Mouse (Mus musculus) cortical plate, adult 2 months (tissue): ENCODE results near the gene Stk36. TPM values are rescaled to one million over a fixed set of nuclear protein-coding genes. Genes with fewer than 3 reads are reported as not detected.

Source experiments
- H3K27ac ChIP-seq: fragments of 200-500 bp; 2 replicates; pipeline ENCODE4 v1.5.1; 2012; ENCODE audit warnings: low read length, control low read depth, inconsistent platforms; ENCODE audit not compliant: insufficient read depth
- H3K4me1 ChIP-seq: fragments of 200-500 bp; 2 replicates; pipeline ENCODE4 v1.6.1; 2011; ENCODE audit warnings: low read length; ENCODE audit not compliant: control insufficient read depth, insufficient read depth
- H3K4me3 ChIP-seq: fragments of 200-500 bp; 2 replicates; pipeline ENCODE4 v1.5.1; 2011; ENCODE audit warnings: mild to moderate bottlenecking, low read length, control low read depth; ENCODE audit not compliant: insufficient read depth
- CTCF ChIP-seq: fragments of 200-500 bp; IDR thresholded peaks from 2 replicates; pipeline ENCODE4 v1.5.1; 2011; ENCODE audit warnings: mild to moderate bottlenecking, control low read depth, low read length; ENCODE audit not compliant: insufficient read depth; ENCODE audit errors: extremely low read depth
- POLR2A ChIP-seq: fragments of 200-500 bp; IDR thresholded peaks from 2 replicates; pipeline ENCODE4 v1.6.1; 2011; ENCODE audit warnings: mild to moderate bottlenecking, low read length, control low read depth; ENCODE audit not compliant: insufficient read depth; ENCODE audit errors: extremely low read depth
- polyA plus RNA-seq: library from polyadenylated mRNA; depleted of rRNA; stranded (reverse); fragments of >200 nt; gene quantifications from 2 replicates; pipeline ENCODE4 v1.2.3, GENCODE M21; 2012; rRNA removed

Gene Stk36
- polyA plus RNA-seq, 1 experiment = 4.4 TPM

DNA sequence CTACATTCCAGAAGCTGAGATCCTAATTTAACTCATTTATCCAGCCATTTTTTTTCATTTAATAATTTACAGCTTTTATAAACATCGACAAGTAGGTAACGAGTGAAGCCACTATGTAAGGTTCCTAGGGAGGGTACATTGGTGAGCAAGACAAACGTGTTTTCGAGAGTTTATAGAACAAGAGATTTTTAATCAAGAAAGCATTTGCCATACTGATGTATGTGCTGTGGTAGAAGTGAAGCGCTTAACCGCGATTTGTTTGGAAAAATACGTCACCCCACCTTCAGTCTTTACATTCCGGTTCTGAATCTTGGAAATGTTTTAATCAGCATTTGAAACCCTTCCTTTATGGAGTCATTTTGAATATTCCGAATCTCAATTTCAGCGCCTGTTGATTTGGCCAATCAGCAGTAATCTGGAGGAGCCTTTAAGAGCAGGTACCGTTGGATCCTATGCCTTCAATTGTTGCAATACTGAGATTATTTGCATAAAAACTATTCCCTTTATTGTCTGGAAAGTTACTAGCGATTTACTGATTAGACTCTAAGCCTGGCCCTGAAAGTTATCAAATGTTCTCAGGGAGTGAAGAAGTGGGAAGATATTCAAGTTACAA is 61.1 kb downstream of the Stk36 start:
- Histone ChIP-seq H3K4me1 (peaks cover 2% of the 10 kb centered on the region; the same call in 1 of the 2 replicates), H3K27ac (no peak overlapping the region), H3K4me3 (peak overlapping the region; percentile 79)
- TF ChIP-seq CTCF = no peak
- TF ChIP-seq POLR2A = no peak

DNA sequence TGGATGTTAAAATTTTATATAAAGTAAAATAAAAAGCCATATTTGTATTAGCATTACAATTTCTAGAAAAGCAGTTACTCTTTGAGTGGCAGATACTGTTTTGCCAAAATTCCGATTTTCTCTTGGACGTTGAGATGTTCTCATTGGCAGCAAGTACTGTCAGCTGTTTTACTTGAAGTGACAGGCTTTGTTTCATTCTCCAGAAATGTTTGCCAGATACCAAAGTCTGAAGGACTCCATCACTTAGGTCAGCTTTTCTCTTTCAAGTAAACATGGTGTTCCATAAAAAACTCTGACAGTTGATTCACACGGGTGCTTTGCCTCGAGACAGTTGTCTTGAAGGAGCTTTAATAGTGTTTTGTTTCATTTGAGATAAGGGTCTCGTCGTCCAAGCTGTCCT is 63.9 kb downstream of the Stk36 start:
- H3K27ac ChIP-seq = no peak overlapping the region
- no peak overlapping the region for H3K4me3 ChIP-seq
- H3K4me1 ChIP-seq = peaks cover 2% of the 10 kb centered on the region; the same call in 1 of the 2 replicates
- TF ChIP-seq CTCF (no peak), POLR2A (no peak)

DNA sequence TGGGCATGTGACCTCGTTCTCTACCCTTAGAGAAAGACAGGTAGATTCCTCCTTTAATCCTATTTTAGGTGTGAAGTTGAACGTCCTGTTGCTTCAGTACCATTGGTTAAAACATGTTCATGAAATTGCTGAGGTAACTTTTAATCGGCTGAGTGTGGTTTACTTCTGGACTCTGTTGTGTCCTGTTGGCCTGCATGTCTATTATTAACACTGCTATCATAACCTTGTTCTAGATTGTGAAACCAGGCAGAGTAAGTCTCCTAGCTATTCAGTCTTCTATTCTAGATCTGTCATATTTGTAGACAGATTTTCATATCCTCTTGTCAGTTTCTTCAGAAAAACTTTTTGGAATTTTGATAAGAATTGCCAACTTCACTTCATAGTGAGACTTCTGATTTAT is 67.1 kb downstream of the Stk36 start:
- Histone ChIP-seq H3K4me3 (no peak overlapping the region), H3K4me1 (peaks cover 2% of the 10 kb centered on the region; the same call in 1 of the 2 replicates), H3K27ac (no peak overlapping the region)
- TF ChIP-seq CTCF (no peak), POLR2A (no peak)

DNA sequence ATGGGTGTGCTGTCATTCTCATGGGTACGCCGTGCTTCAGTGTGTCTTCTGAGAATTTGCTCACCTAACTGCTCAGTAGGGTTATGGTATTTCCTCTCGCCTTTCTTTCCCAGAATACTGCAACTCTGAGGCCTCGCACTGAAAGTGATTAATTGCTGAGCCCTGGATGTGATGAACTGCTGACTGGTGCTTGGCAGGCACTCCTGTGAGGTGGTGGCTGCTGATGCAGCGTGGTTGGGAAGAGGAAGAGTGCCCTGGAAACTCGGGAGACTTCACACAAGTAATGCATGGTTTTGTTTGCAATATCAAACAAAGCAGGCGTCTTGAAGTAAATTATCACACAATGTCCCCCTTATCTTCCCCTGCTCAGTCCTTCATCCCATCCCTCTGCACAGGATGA is 71.5 kb downstream of the Stk36 start:
- Histone ChIP-seq H3K27ac (no peak overlapping the region), H3K4me1 (no peaks in the 10 kb centered on the region), H3K4me3 (no peak overlapping the region)
- no peak for TF ChIP-seq CTCF
- no peak for TF ChIP-seq POLR2A

DNA sequence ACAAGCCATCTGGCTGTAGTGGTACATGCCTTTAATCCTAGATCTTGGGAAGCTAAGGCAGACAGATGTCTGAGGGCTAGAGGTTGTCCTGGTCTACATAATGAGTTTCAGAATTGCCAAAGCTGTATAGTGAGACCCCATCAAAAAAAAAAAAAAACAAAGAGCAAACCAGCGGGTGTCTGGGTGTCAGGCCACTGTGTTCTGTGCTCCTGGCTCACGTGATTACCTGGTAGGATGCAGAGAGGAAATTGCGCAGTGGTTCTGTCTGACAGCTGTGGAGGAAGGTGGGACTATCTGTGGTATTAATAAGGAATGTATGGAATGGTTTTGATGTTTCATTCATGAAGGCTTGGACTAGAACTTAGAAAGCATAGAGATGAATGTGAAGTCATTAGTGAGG is 75.6 kb downstream of the Stk36 start:
- Histone ChIP-seq H3K27ac (no peak overlapping the region), H3K4me1 (no peaks in the 10 kb centered on the region), H3K4me3 (no peak overlapping the region)
- no peak for TF ChIP-seq POLR2A
- no peak for TF ChIP-seq CTCF

DNA sequence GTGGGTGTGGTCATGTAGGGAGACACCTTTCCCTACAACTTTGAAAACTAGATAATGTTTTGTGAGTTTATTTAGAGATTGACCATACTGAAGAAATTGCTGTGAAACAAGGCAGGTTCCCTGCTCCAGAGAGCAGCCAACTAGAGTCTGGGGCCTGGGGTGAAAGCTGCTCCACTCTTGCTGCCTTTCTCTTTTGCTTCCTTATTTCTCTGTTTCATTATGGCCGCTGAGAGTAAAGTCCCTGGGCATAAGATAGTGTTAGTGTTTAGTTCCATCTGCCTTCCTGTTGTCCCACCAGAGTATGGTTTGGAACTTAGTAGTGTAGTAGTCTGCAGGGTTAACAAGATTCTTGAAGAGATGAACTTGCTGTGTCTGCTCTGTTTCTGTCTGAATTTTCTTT is 76.6 kb downstream of the Stk36 start:
- no peak overlapping the region for H3K4me3 ChIP-seq
- H3K4me1 ChIP-seq = no peaks in the 10 kb centered on the region
- TF ChIP-seq POLR2A (no peak), CTCF (no peak)
- H3K27ac ChIP-seq = no peak overlapping the region

Other genes starting within 250 kb of the Stk36 start
- 4.6 and 5.1 TPM in 2 replicates for gene Catip, start 239.3 kb upstream of the Stk36 start, polyA plus RNA-seq
- 7.6 and 8.9 TPM in 2 replicates for gene Slc11a1, start 226.2 kb upstream of the Stk36 start, polyA plus RNA-seq
- 25.4 and 26.8 TPM in 2 replicates for gene Ctdsp1, start 209.9 kb upstream of the Stk36 start, polyA plus RNA-seq
- 0.56 and 0.66 TPM in 2 replicates for gene Vil1, start 192.1 kb upstream of the Stk36 start, polyA plus RNA-seq
- gene Cnot9, start 95.4 kb upstream of the Stk36 start, polyA plus RNA-seq = 25.0 and 26.5 TPM in 2 replicates
- gene Plcd4, start 58.6 kb upstream of the Stk36 start, polyA plus RNA-seq = 18.5 and 20.4 TPM in 2 replicates
- gene Usp37, start 57.2 kb upstream of the Stk36 start, polyA plus RNA-seq = 9.7 and 10.4 TPM in 2 replicates
- gene Zfp142, start 13.2 kb upstream of the Stk36 start, polyA plus RNA-seq = 23.9 TPM in 2 replicates
- 29.9 and 31.4 TPM in 2 replicates for gene Bcs1l, start 13.2 kb upstream of the Stk36 start, polyA plus RNA-seq
- gene Rnf25, start within 50 bp of the Stk36 start, polyA plus RNA-seq = 125 and 128 TPM in 2 replicates
- gene Ttll4, start 60.3 kb downstream of the Stk36 start, polyA plus RNA-seq = 17.0 and 17.7 TPM in 2 replicates
- gene Cyp27a1, start 112.1 kb downstream of the Stk36 start, polyA plus RNA-seq = 9.9 and 12.5 TPM in 2 replicates
- gene Prkag3, start 147.8 kb downstream of the Stk36 start, polyA plus RNA-seq = 0.06 and 0.13 TPM in 2 replicates
- gene Wnt6, start 170.4 kb downstream of the Stk36 start, polyA plus RNA-seq = 1.2 and 2.2 TPM in 2 replicates
- gene Wnt10a, start 190.1 kb downstream of the Stk36 start, polyA plus RNA-seq = 8.1 and 8.8 TPM in 2 replicates